ENCODE assay signal across 10 mouse cellular contexts in the genomic region with DNA sequence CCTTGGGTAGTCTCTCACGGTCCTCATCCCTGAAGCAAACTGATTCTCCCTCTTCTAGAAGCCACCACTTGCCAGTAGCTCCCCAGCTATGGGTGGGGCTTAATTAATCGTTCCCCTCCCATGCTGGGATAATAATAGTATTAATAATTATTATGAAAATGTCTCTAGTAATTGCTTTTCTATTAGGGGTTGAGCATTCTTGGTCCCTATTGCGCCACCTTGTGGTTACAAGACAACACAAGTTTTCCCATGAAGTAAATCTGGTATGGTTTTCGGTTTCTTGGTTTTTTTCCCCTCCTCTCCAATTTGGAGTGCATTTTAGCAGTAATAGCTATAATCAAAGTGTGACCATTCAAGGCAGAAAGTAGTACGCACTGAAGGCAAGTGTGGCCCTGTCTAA. TPM values are rescaled to one million over a fixed set of nuclear protein-coding genes. Genes with fewer than 3 reads are reported as not detected.
DNase-seq lines count a peak whose midpoint lies in the region; ATAC-seq and TF ChIP-seq lines count a peak whose summit lies in the region.
"Had no signal": no experiment of that assay in that cellular context is flagged by ENCODE, and none has a peak within 500 bp of the region (broad histone marks: within the 10 kb centered on the region; RNA-seq: fewer than 3 reads in every experiment).

No protein-coding gene starts in this region.

- no peak overlapping the region for H3K27ac ChIP-seq in heart, embryonic 10.5 days
- no peak overlapping the region for H3K27ac ChIP-seq in midbrain, postnatal 0 days (ENCODE audit: low read depth, low read length)
- no peak overlapping the region for H3K27ac ChIP-seq in midbrain, embryonic 15.5 days
- H3K27ac ChIP-seq in lung, embryonic 14.5 days (ENCODE audit: low read depth): no peak overlapping the region
- H3K27ac ChIP-seq: heart, embryonic 15.5 days; lung, embryonic 15.5 days had no signal

- no peaks in the 10 kb centered on the region for H3K9me3 ChIP-seq in heart, embryonic 10.5 days
- H3K9me3 ChIP-seq in midbrain, postnatal 0 days (ENCODE audit: low read length): no peaks in the 10 kb centered on the region
- H3K9me3 ChIP-seq in midbrain, embryonic 15.5 days: no peaks in the 10 kb centered on the region
- no peaks in the 10 kb centered on the region for H3K9me3 ChIP-seq in lung, embryonic 14.5 days (ENCODE audit: low read depth, low read length)
- H3K9me3 ChIP-seq: heart, embryonic 15.5 days; lung, embryonic 15.5 days had no signal

- ATAC-seq in midbrain, postnatal 0 days (ENCODE audit: low FRiP score): no peak
- ATAC-seq in midbrain, embryonic 15.5 days (replicated peaks): no peak
- no peak for ATAC-seq in lung, embryonic 14.5 days (ENCODE audit: insufficient read depth)

- peak; percentile 21 to 55 for DNase-seq in heart, adult 18-20 months
- no peak for DNase-seq in heart, embryonic 10.5 days (ENCODE audit: low spot score)
- DNase-seq in midbrain, postnatal 0 days (ENCODE audit: low spot score): peak; percentile 39
- peak; percentile 30 for DNase-seq in adipocyte (ENCODE audit: low spot score)
- DNase-seq in lung, embryonic 14.5 days: peak; percentile 73
- no peak for DNase-seq in c-Kit-positive CD71-positive TER-119-positive erythroid progenitor cells, embryonic 14.5 days (ENCODE audit: low spot score)
- no peak for DNase-seq in cerebellum, adult 11-12 months

- H3K4me2 ChIP-seq in midbrain, postnatal 0 days (ENCODE audit: low read depth, low read length, poor library complexity, severe bottlenecking): no peak overlapping the region
- H3K4me2 ChIP-seq in midbrain, embryonic 15.5 days: no peak overlapping the region
- H3K4me2 ChIP-seq in lung, embryonic 14.5 days: no peak overlapping the region
- H3K4me2 ChIP-seq: heart, embryonic 15.5 days; lung, embryonic 15.5 days had no signal

- no peak overlapping the region for H3K9ac ChIP-seq in midbrain, postnatal 0 days (replicated peaks; ENCODE audit: low read length, poor library complexity, severe bottlenecking)
- H3K9ac ChIP-seq in midbrain, embryonic 15.5 days: no peak overlapping the region
- H3K9ac ChIP-seq in lung, embryonic 14.5 days: no peak overlapping the region
- H3K9ac ChIP-seq: heart, embryonic 15.5 days; lung, embryonic 15.5 days had no signal

- H3K27me3 ChIP-seq in heart, embryonic 10.5 days (ENCODE audit: insufficient read depth, poor library complexity, severe bottlenecking): no peaks in the 10 kb centered on the region
- no peaks in the 10 kb centered on the region for H3K27me3 ChIP-seq in midbrain, postnatal 0 days (ENCODE audit: insufficient read depth, low read length)
- no peaks in the 10 kb centered on the region for H3K27me3 ChIP-seq in midbrain, embryonic 15.5 days (replicated peaks)
- H3K27me3 ChIP-seq in lung, embryonic 14.5 days (ENCODE audit: insufficient read depth, low read length): no peaks in the 10 kb centered on the region
- H3K27me3 ChIP-seq: heart, embryonic 15.5 days; lung, embryonic 15.5 days had no signal

- 45% methylated on average over 5 of the region's 5 CpGs for WGBS in heart, embryonic 10.5 days
- WGBS in midbrain, postnatal 0 days: 46% methylated on average over 5 of the region's 5 CpGs
- WGBS in midbrain, embryonic 15.5 days: 47% methylated on average over 5 of the region's 5 CpGs
- WGBS in lung, embryonic 14.5 days: 41% methylated on average over 5 of the region's 5 CpGs

- H3K36me3 ChIP-seq in heart, embryonic 10.5 days: no peaks in the 10 kb centered on the region
- H3K36me3 ChIP-seq in midbrain, postnatal 0 days (ENCODE audit: insufficient read depth, low read length): no peaks in the 10 kb centered on the region
- H3K36me3 ChIP-seq in midbrain, embryonic 15.5 days (replicated peaks): no peaks in the 10 kb centered on the region
- no peaks in the 10 kb centered on the region for H3K36me3 ChIP-seq in lung, embryonic 14.5 days (ENCODE audit: insufficient read depth)
- H3K36me3 ChIP-seq: heart, embryonic 15.5 days; lung, embryonic 15.5 days had no signal

- H3K4me3 ChIP-seq in heart, embryonic 10.5 days: no peak overlapping the region
- H3K4me3 ChIP-seq in midbrain, postnatal 0 days (ENCODE audit: low read depth, low read length): no peak overlapping the region
- H3K4me3 ChIP-seq in midbrain, embryonic 15.5 days: no peak overlapping the region
- no peak overlapping the region for H3K4me3 ChIP-seq in lung, embryonic 14.5 days (ENCODE audit: low read depth, low read length)
- H3K4me3 ChIP-seq: heart, embryonic 15.5 days; lung, embryonic 15.5 days had no signal

- TF ChIP-seq CTCF in midbrain, postnatal 0 days (IDR thresholded peaks at IDR 0.05): peak; percentile 67
- peak; percentile 69 for TF ChIP-seq CTCF in lung, embryonic 14.5 days (IDR thresholded peaks at IDR 0.05; ENCODE audit: low read depth)

- H3K4me1 ChIP-seq in heart, embryonic 10.5 days: no peaks in the 10 kb centered on the region
- H3K4me1 ChIP-seq in midbrain, postnatal 0 days (ENCODE audit: insufficient read depth, low read length): no peaks in the 10 kb centered on the region
- H3K4me1 ChIP-seq in midbrain, embryonic 15.5 days: no peaks in the 10 kb centered on the region
- no peaks in the 10 kb centered on the region for H3K4me1 ChIP-seq in lung, embryonic 14.5 days (ENCODE audit: insufficient read depth)
- H3K4me1 ChIP-seq: heart, embryonic 15.5 days; lung, embryonic 15.5 days had no signal

RNA-seq across cellular contexts. Expression of gene Kcnj2, which starts 23.8 kb away (rescaled TPM):
- 10 to 100 TPM; 20.5 to 22.1 TPM for total RNA-seq in heart, adult 18-20 months (2021)
- polyA plus RNA-seq in heart, embryonic 10.5 days (2016; fragmentation: Nextera tagmentation; extraction: Ambion mirVana): 2.1 and 2.2 TPM in 2 replicates
- 4.4 and 8.4 TPM in 2 replicates for total RNA-seq in midbrain, postnatal 0 days (2014; rRNA removed)
- polyA plus RNA-seq in midbrain, postnatal 0 days (2015; fragmentation: Nextera tagmentation; extraction: Ambion mirVana): 0.33 and 0.63 TPM in 2 replicates
- 1.2 and 1.6 TPM in 2 replicates for polyA plus RNA-seq in midbrain, embryonic 15.5 days (2015; fragmentation: Nextera tagmentation; extraction: Ambion mirVana)
- polyA plus RNA-seq in lung, embryonic 14.5 days (2014; fragmentation: Nextera tagmentation; extraction: Ambion mirVana): 0.80 and 0.88 TPM in 2 replicates

Comparison
In these comparisons a context has a peak if more than half of its experiments do, and no peak if none do; other contexts are left out.
1. DNase-seq: peak in heart, adult 18-20 months (2 of 2), midbrain, postnatal 0 days (single experiment), adipocyte (single experiment) and lung, embryonic 14.5 days (single experiment); none in heart, embryonic 10.5 days (single experiment), c-Kit-positive CD71-positive TER-119-positive erythroid progenitor cells, embryonic 14.5 days (single experiment) and cerebellum, adult 11-12 months (single experiment).